Mouse (Mus musculus) cerebellum, adult 11 months (tissue): ENCODE data around the gene Faim.
A peak's percentile ranks its signal among the peaks of the same experiment; 100 is the strongest.

ENCODE experiments used
- DNase-seq: peaks from one replicate; pipeline ENCODE4 v3.0.0; 2022

Gene Faim

GRCm38 (mm10) chr9:98985800-98986475, at the start of gene Faim:
Gene Faim, plus strand, starts transcription at chr9:98986373.
- peak; percentile 99 for DNase-seq

- no peak for DNase-seq
Measured at GRCm38 (mm10) chr9:98939290-98939689, 46.9 kb upstream of the Faim start.

GRCm38 (mm10) chr9:98952171-98953050, 33.8 kb upstream of the Faim start:
- no peak for DNase-seq

- DNase-seq, result no peak
Measured at GRCm38 (mm10) chr9:98953291-98953690, 32.9 kb upstream of the Faim start.

- no peak for DNase-seq
Measured at GRCm38 (mm10) chr9:98953830-98954229, 32.3 kb upstream of the Faim start.

GRCm38 (mm10) chr9:98954391-98955102, 31.6 kb upstream of the Faim start:
- no peak for DNase-seq

GRCm38 (mm10) chr9:98955103-98955715, 31.0 kb upstream of the Faim start, which contains the start of gene Foxl2:
Gene Foxl2, plus strand, starts transcription at chr9:98955288.
- DNase-seq, result no peak

- DNase-seq, result no peak
Measured at GRCm38 (mm10) chr9:98955716-98956224, 30.4 kb upstream of the Faim start.

- DNase-seq, result no peak
Measured at GRCm38 (mm10) chr9:98956591-98957381, 29.4 kb upstream of the Faim start.

GRCm38 (mm10) chr9:98957751-98958351, 28.3 kb upstream of the Faim start:
- no peak for DNase-seq

- no peak for DNase-seq
Measured at GRCm38 (mm10) chr9:98958628-98959027, 27.5 kb upstream of the Faim start.

- DNase-seq, result no peak
Measured at GRCm38 (mm10) chr9:98959851-98960250, 26.3 kb upstream of the Faim start.

- no peak for DNase-seq
Measured at GRCm38 (mm10) chr9:98960348-98960747, 25.8 kb upstream of the Faim start.

- DNase-seq, result no peak
Measured at GRCm38 (mm10) chr9:98961591-98962477, 24.3 kb upstream of the Faim start.

- DNase-seq, result no peak
Measured at GRCm38 (mm10) chr9:98962478-98963142, 23.6 kb upstream of the Faim start.

GRCm38 (mm10) chr9:98963661-98964060, 22.5 kb upstream of the Faim start:
- no peak for DNase-seq

GRCm38 (mm10) chr9:98965084-98965483, 21.1 kb upstream of the Faim start:
- DNase-seq, result no peak

GRCm38 (mm10) chr9:98973101-98973521, 13.1 kb upstream of the Faim start:
- DNase-seq, result no peak

GRCm38 (mm10) chr9:98973561-98973960, 12.6 kb upstream of the Faim start:
- no peak for DNase-seq

GRCm38 (mm10) chr9:98974898-98975297, 11.3 kb upstream of the Faim start:
- DNase-seq, result no peak
